Mouse (Mus musculus) liver, embryonic 13.5 days (tissue): ENCODE results near the gene Pdcd2l. TPM values are rescaled to one million over a fixed set of nuclear protein-coding genes. Genes with fewer than 3 reads are reported as not detected.

ENCODE experiments used
- ATAC-seq: fragments of 200-750 bp; cut with Nextera tagmentation; 2 replicates; pipeline ENCODE4 v1.8.0; 2017; ENCODE audit warnings: low read depth, mild to moderate bottlenecking, moderate number of reproducible peaks, moderate library complexity
- DNase-seq: peaks from one replicate; pipeline ENCODE4 v3.0.0; 2022
- H3K27ac ChIP-seq: fragments of 300-500 bp; sonication (generic); 2 replicates; pipeline ENCODE4 v1.5.1; 2015; ENCODE audit warnings: moderate library complexity, mild to moderate bottlenecking, inconsistent platforms
- H3K27me3 ChIP-seq: fragments of 300-500 bp; sonication (generic); 2 replicates; pipeline ENCODE4 v1.6.1; 2015; ENCODE audit warnings: mild to moderate bottlenecking, inconsistent platforms
- H3K36me3 ChIP-seq: fragments of 300-500 bp; sonication (generic); 2 replicates; pipeline ENCODE4 v1.6.1; 2015; ENCODE audit warnings: mild to moderate bottlenecking, inconsistent platforms
- H3K4me1 ChIP-seq: fragments of 300-500 bp; sonication (generic); replicated peaks from 2 replicates; pipeline ENCODE4 v1.6.1; 2015; ENCODE audit warnings: inconsistent platforms
- H3K4me2 ChIP-seq: fragments of 300-500 bp; sonication (generic); 2 replicates; pipeline ENCODE4 v1.6.1; 2015; ENCODE audit warnings: inconsistent platforms, mild to moderate bottlenecking, moderate library complexity
- H3K4me3 ChIP-seq: fragments of 300-500 bp; sonication (generic); replicated peaks from 2 replicates; pipeline ENCODE4 v1.5.1; 2015; ENCODE audit warnings: mild to moderate bottlenecking, inconsistent platforms
- H3K9ac ChIP-seq: fragments of 300-500 bp; sonication (generic); 2 replicates; pipeline ENCODE4 v1.6.1; 2015; ENCODE audit warnings: mild to moderate bottlenecking, inconsistent platforms
- H3K9me3 ChIP-seq: fragments of 300-500 bp; sonication (generic); replicated peaks from 2 replicates; pipeline ENCODE4 v1.6.1; 2016; ENCODE audit warnings: inconsistent platforms
- WGBS: fragments of 180-500 bp; shearing (Covaris S2); methylation state at CpG from one replicate; pipeline ENCODE4 v1.1.7; 2015; ENCODE audit not compliant: insufficient replicate concordance; 5-methylcytosine and 5-hydroxymethylcytosine counted together
- polyA plus RNA-seq: library from polyadenylated mRNA; unstranded; fragments of >200 nt; fragmentation: Nextera tagmentation; extraction: Ambion mirVana; gene quantifications from 2 replicates; pipeline ENCODE4 v1.2.1, GENCODE M21; 2015

Pdcd2l gene
- polyA plus RNA-seq, 1 experiment from 2014 or later = 32.1 TPM

- WGBS = 70% methylated on average over 3 of the region's 3 CpGs
- Histone ChIP-seq H3K4me3 (peak within 1 kb of the TSS; percentile 96), H3K27me3 (no peaks in the 10 kb centered on the region), H3K9me3 (no peaks in the 10 kb centered on the region), H3K27ac (peak within 1 kb of the TSS; percentile 86; the same call in 1 of the 2 replicates), H3K4me1 (peaks cover 25% of the 10 kb centered on the region), H3K4me2 (peak within 1 kb of the TSS; percentile 84), H3K36me3 (peaks cover 18% of the 10 kb centered on the region), H3K9ac (peak within 1 kb of the TSS; percentile 95; the same call in 1 of the 2 replicates)
- no peak for DNase-seq
- ATAC-seq = no peak
Measured at GRCm38 (mm10) chr7:34169454-34169853, 27.0 kb downstream of the Pdcd2l start, which contains the start of gene Uba2. Gene Uba2 (minus strand): TSS chr7:34169599.

GRCm38 (mm10) chr7:34168470-34169251, 27.8 kb downstream of the Pdcd2l start:
- ATAC-seq (peak; percentile 95), DNase-seq (peak; percentile 86)
- H3K9ac ChIP-seq = peak overlapping the region; percentile 95
- H3K4me2 ChIP-seq = peak overlapping the region; percentile 84
- H3K4me3 ChIP-seq = peak overlapping the region; percentile 96
- peak overlapping the region; percentile 86 for H3K27ac ChIP-seq
- H3K27me3 ChIP-seq = no peaks in the 10 kb centered on the region
- peaks cover 25% of the 10 kb centered on the region for H3K36me3 ChIP-seq
- H3K9me3 ChIP-seq = no peaks in the 10 kb centered on the region
- H3K4me1 ChIP-seq = peaks cover 25% of the 10 kb centered on the region
- 11% methylated on average over 30 of the region's 30 CpGs for WGBS

- Histone ChIP-seq H3K4me2 (peak overlapping the region; percentile 84), H3K9me3 (no peaks in the 10 kb centered on the region), H3K4me1 (peaks cover 25% of the 10 kb centered on the region), H3K4me3 (peak overlapping the region; percentile 96), H3K36me3 (peaks cover 32% of the 10 kb centered on the region), H3K9ac (peak overlapping the region; percentile 95), H3K27ac (peak overlapping the region; percentile 86), H3K27me3 (no peaks in the 10 kb centered on the region)
- peak; percentile 76 for ATAC-seq
- DNase-seq = peak; percentile 26
- under 1% methylated on average over 54 of the region's 54 CpGs for WGBS
Measured at GRCm38 (mm10) chr7:34167766-34168469, 28.5 kb downstream of the Pdcd2l start.

GRCm38 (mm10) chr7:34166850-34167249, 29.6 kb downstream of the Pdcd2l start:
- H3K36me3 ChIP-seq = peaks cover 43% of the 10 kb centered on the region
- ATAC-seq = no peak
- H3K9me3 ChIP-seq = no peaks in the 10 kb centered on the region
- 44% methylated on average over 4 of the region's 4 CpGs for WGBS
- peak; percentile 69 for DNase-seq
- peak overlapping the region; percentile 21 for H3K4me3 ChIP-seq
- no peaks in the 10 kb centered on the region for H3K27me3 ChIP-seq
- peak overlapping the region; percentile 84 for H3K4me2 ChIP-seq
- peaks cover 25% of the 10 kb centered on the region for H3K4me1 ChIP-seq
- H3K9ac ChIP-seq = peak overlapping the region; percentile 49
- H3K27ac ChIP-seq = no peak overlapping the region

GRCm38 (mm10) chr7:34165999-34166398, 30.5 kb downstream of the Pdcd2l start:
- H3K4me3 ChIP-seq = 0 out of 2 replicates have a peak overlapping the region, but pooled peaks have one; percentile 21
- ATAC-seq (no peak), DNase-seq (no peak)
- H3K9ac ChIP-seq = peak overlapping the region; percentile 49
- 80% methylated on average over 3 of the region's 3 CpGs for WGBS
- no peak overlapping the region for H3K27ac ChIP-seq
- H3K9me3 ChIP-seq = no peaks in the 10 kb centered on the region
- H3K4me1 ChIP-seq = peaks cover 25% of the 10 kb centered on the region
- H3K27me3 ChIP-seq = no peaks in the 10 kb centered on the region
- peak overlapping the region; percentile 84; the same call in 1 of the 2 replicates for H3K4me2 ChIP-seq
- H3K36me3 ChIP-seq = peaks cover 52% of the 10 kb centered on the region

- H3K9ac ChIP-seq = no peak overlapping the region
- no peak overlapping the region for H3K4me3 ChIP-seq
- H3K9me3 ChIP-seq = no peaks in the 10 kb centered on the region
- H3K4me2 ChIP-seq = no peak overlapping the region
- DNase-seq (no peak), ATAC-seq (no peak)
- no peak overlapping the region for H3K27ac ChIP-seq
- peaks cover 64% of the 10 kb centered on the region for H3K36me3 ChIP-seq
- peaks cover 25% of the 10 kb centered on the region for H3K4me1 ChIP-seq
- WGBS = 91% methylated on average over 7 of the region's 7 CpGs
- no peaks in the 10 kb centered on the region for H3K27me3 ChIP-seq
Measured at GRCm38 (mm10) chr7:34164671-34165070, 31.8 kb downstream of the Pdcd2l start.

- H3K27me3 ChIP-seq = no peaks in the 10 kb centered on the region
- H3K4me2 ChIP-seq = no peak overlapping the region
- DNase-seq (no peak), ATAC-seq (no peak)
- H3K4me1 ChIP-seq = no peaks in the 10 kb centered on the region
- no peak overlapping the region for H3K4me3 ChIP-seq
- H3K9ac ChIP-seq = no peak overlapping the region
- 82% methylated on average over 3 of the region's 3 CpGs for WGBS
- H3K9me3 ChIP-seq = no peaks in the 10 kb centered on the region
- H3K36me3 ChIP-seq = peaks cover 96% of the 10 kb centered on the region
- no peak overlapping the region for H3K27ac ChIP-seq
Measured at GRCm38 (mm10) chr7:34159167-34159566, 37.3 kb downstream of the Pdcd2l start.

GRCm38 (mm10) chr7:34157994-34158393, 38.5 kb downstream of the Pdcd2l start:
- Histone ChIP-seq H3K27ac (no peak overlapping the region), H3K9me3 (no peaks in the 10 kb centered on the region), H3K4me1 (no peaks in the 10 kb centered on the region), H3K27me3 (no peaks in the 10 kb centered on the region), H3K9ac (no peak overlapping the region), H3K4me2 (no peak overlapping the region), H3K4me3 (no peak overlapping the region), H3K36me3 (peaks cover 98% of the 10 kb centered on the region)
- no peak for DNase-seq
- WGBS = 94% methylated on average over 3 of the region's 3 CpGs
- ATAC-seq = no peak

- H3K27me3 ChIP-seq = no peaks in the 10 kb centered on the region
- 27% methylated on average over 4 of the region's 4 CpGs for WGBS
- H3K4me2 ChIP-seq = peak overlapping the region; percentile 52
- peaks cover 99% of the 10 kb centered on the region for H3K36me3 ChIP-seq
- peak overlapping the region; percentile 49; the same call in 1 of the 2 replicates for H3K9ac ChIP-seq
- ATAC-seq (peak; percentile 90), DNase-seq (peak; percentile 70)
- H3K4me1 ChIP-seq = peaks cover 29% of the 10 kb centered on the region
- no peaks in the 10 kb centered on the region for H3K9me3 ChIP-seq
- H3K27ac ChIP-seq = peak overlapping the region; percentile 71
- H3K4me3 ChIP-seq = peak overlapping the region; percentile 13; the same call in 1 of the 2 replicates
Measured at GRCm38 (mm10) chr7:34147193-34147592, 49.3 kb downstream of the Pdcd2l start.

GRCm38 (mm10) chr7:34141123-34141522, 55.3 kb downstream of the Pdcd2l start:
- Histone ChIP-seq H3K36me3 (peaks cover 61% of the 10 kb centered on the region), H3K27ac (no peak overlapping the region), H3K4me2 (no peak overlapping the region), H3K27me3 (no peaks in the 10 kb centered on the region), H3K4me3 (no peak overlapping the region), H3K9me3 (no peaks in the 10 kb centered on the region), H3K4me1 (0 out of 2 replicates have a peak, but pooled peaks cover 4% of the 10 kb centered on the region), H3K9ac (no peak overlapping the region)
- ATAC-seq (no peak), DNase-seq (no peak)
- 89% methylated on average over 13 of the region's 13 CpGs for WGBS

- peaks cover 45% of the 10 kb centered on the region for H3K36me3 ChIP-seq
- no peak for DNase-seq
- ATAC-seq = no peak
Measured at GRCm38 (mm10) chr7:34139493-34139892, 57.0 kb downstream of the Pdcd2l start.

More at GRCm38 (mm10) chr7:34139493-34139892, 57.0 kb downstream of the Pdcd2l start:
- H3K9ac ChIP-seq = no peak overlapping the region
- no peaks in the 10 kb centered on the region for H3K9me3 ChIP-seq
- WGBS = 69% methylated on average over 6 of the region's 6 CpGs
- peaks cover 9% of the 10 kb centered on the region for H3K27me3 ChIP-seq
- H3K27ac ChIP-seq = no peak overlapping the region
- no peaks in the 10 kb centered on the region for H3K4me1 ChIP-seq
- H3K4me3 ChIP-seq = no peak overlapping the region
- no peak overlapping the region for H3K4me2 ChIP-seq
